Mouse (Mus musculus) C2C12 (cell line): ENCODE measurements at regions not wholly inside any gene's neighbourhood (a gene's known extent, or its start where the extent isn't known, plus 50 kb on each side); places are given as distances from the start of the nearest gene placed in this dataset.

Source experiments
- H3K27me3 ChIP-seq: one replicate; pipeline ENCODE4 v1.6.1; 2011; ENCODE audit not compliant: control insufficient read depth, insufficient read depth, insufficient read length
- H3K36me3 ChIP-seq: one replicate; pipeline ENCODE4 v1.6.1; 2011; ENCODE audit not compliant: control insufficient read depth, insufficient read depth
- H3K4me3 ChIP-seq: one replicate; pipeline ENCODE4 v1.5.1; 2011; ENCODE audit warnings: mild to moderate bottlenecking, control low read depth; ENCODE audit not compliant: poor library complexity, insufficient read depth, severe bottlenecking
- H3K79me2 ChIP-seq: one replicate; pipeline ENCODE4 v1.6.1; 2011; ENCODE audit not compliant: control insufficient read depth, insufficient read depth
- H3K79me3 ChIP-seq: one replicate; pipeline ENCODE4 v1.6.1; 2011; ENCODE audit warnings: low read depth, control low read depth
- H3ac ChIP-seq: one replicate; pipeline ENCODE3; 2011; ENCODE audit warnings: low read depth; ENCODE audit not compliant: control insufficient read depth, insufficient read length
- CEBPB ChIP-seq: IDR thresholded peaks from one replicate; pipeline ENCODE4 v1.6.1; 2011; ENCODE audit warnings: low read depth, mild to moderate bottlenecking, control low read depth, moderate library complexity
- CTCF ChIP-seq: IDR thresholded peaks from one replicate; pipeline ENCODE4 v1.5.1; 2011; ENCODE audit not compliant: control insufficient read depth, insufficient read depth, insufficient read length
- FOSL1 ChIP-seq: IDR thresholded peaks from one replicate; pipeline ENCODE4 v1.8.0; 2011; ENCODE audit warnings: mild to moderate bottlenecking, low read length; ENCODE audit not compliant: poor library complexity, insufficient read depth, severe bottlenecking
- MAX ChIP-seq: IDR thresholded peaks from one replicate; pipeline ENCODE4 v1.6.1; 2011; ENCODE audit warnings: mild to moderate bottlenecking, control low read depth
- MYOD1 ChIP-seq: IDR thresholded peaks from one replicate; pipeline ENCODE4 v1.6.1; 2011; ENCODE audit warnings: low read depth; ENCODE audit not compliant: control insufficient read depth, insufficient read length
- MYOG ChIP-seq: IDR thresholded peaks from one replicate; pipeline ENCODE4 v1.6.1; 2011; ENCODE audit not compliant: control insufficient read depth, insufficient read length; ENCODE audit errors: extremely low read depth
- USF1 ChIP-seq: IDR thresholded peaks from one replicate; pipeline ENCODE4 v1.6.1; 2011; ENCODE audit warnings: low read depth, mild to moderate bottlenecking, control low read depth, moderate library complexity

GRCm38 (mm10) chr9:31999760-32000159 lies 86.5 kb upstream of the Barx2 start:
- no peak overlapping the region for H3ac ChIP-seq
- H3K79me2 ChIP-seq = no peaks in the 10 kb centered on the region
- no peaks in the 10 kb centered on the region for H3K36me3 ChIP-seq
- no peaks in the 10 kb centered on the region for H3K27me3 ChIP-seq
- no peaks in the 10 kb centered on the region for H3K79me3 ChIP-seq
- no peak for TF ChIP-seq USF1
- no peak for TF ChIP-seq FOSL1
- no peak for TF ChIP-seq MAX
- no peak for TF ChIP-seq CTCF
- TF ChIP-seq CEBPB = no peak
- TF ChIP-seq MYOG = no peak
- TF ChIP-seq MYOD1 = no peak
- no peak overlapping the region for H3K4me3 ChIP-seq

- H3K36me3 ChIP-seq = no peaks in the 10 kb centered on the region
- H3K27me3 ChIP-seq = no peaks in the 10 kb centered on the region
- H3K79me2 ChIP-seq = no peaks in the 10 kb centered on the region
- no peak overlapping the region for H3K4me3 ChIP-seq
- TF ChIP-seq FOSL1 (no peak), MYOG (no peak), CEBPB (no peak), CTCF (no peak), USF1 (no peak), MYOD1 (no peak), MAX (no peak)
- H3ac ChIP-seq = no peak overlapping the region
- no peaks in the 10 kb centered on the region for H3K79me3 ChIP-seq
Observed at GRCm38 (mm10) chr9:32002924-32003323, 89.7 kb upstream of the Barx2 start.

- H3K79me3 ChIP-seq = no peaks in the 10 kb centered on the region
- no peaks in the 10 kb centered on the region for H3K36me3 ChIP-seq
- no peak for TF ChIP-seq USF1
- no peak for TF ChIP-seq MYOD1
- TF ChIP-seq MYOG = no peak
- TF ChIP-seq CEBPB = no peak
- TF ChIP-seq MAX = no peak
- TF ChIP-seq CTCF = no peak
- no peak overlapping the region for H3K4me3 ChIP-seq
- H3ac ChIP-seq = no peak overlapping the region
- no peaks in the 10 kb centered on the region for H3K79me2 ChIP-seq
- H3K27me3 ChIP-seq = no peaks in the 10 kb centered on the region
Observed at GRCm38 (mm10) chr9:32003730-32004129, 90.5 kb upstream of the Barx2 start.

DNA sequence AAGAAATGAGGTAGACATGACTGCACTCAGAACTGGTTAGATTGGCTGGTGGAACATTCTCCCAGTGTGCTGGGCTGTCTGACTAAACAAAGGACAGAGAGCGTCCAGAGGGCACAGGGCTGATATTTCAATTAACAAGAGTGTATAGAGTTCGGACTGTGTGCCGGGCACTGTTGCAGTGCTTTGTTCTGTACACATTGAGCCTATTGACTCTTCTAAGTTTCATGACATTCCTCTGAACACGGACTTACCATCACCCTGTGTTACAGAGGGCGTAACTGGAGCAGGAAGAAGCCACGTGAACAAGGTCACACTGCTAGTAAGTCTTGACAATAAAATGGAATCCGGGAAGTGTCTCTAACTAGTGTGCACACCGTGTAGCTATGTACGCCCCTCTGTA lies 92.1 kb upstream of the Barx2 start:
- Histone ChIP-seq H3K27me3 (no peaks in the 10 kb centered on the region), H3K4me3 (no peak overlapping the region), H3K79me2 (no peaks in the 10 kb centered on the region), H3K79me3 (no peaks in the 10 kb centered on the region), H3ac (no peak overlapping the region), H3K36me3 (no peaks in the 10 kb centered on the region)
- TF ChIP-seq MYOD1 = no peak
- no peak for TF ChIP-seq USF1
- TF ChIP-seq CTCF = no peak
- TF ChIP-seq FOSL1 = no peak
- TF ChIP-seq MAX = no peak
- no peak for TF ChIP-seq MYOG
- no peak for TF ChIP-seq CEBPB

GRCm38 (mm10) chr9:32006350-32006749 lies 93.1 kb upstream of the Barx2 start:
- TF ChIP-seq CTCF (no peak), USF1 (no peak), MYOG (no peak), FOSL1 (no peak), MAX (no peak), MYOD1 (no peak), CEBPB (no peak)
- H3K79me2 ChIP-seq = no peaks in the 10 kb centered on the region

DNA sequence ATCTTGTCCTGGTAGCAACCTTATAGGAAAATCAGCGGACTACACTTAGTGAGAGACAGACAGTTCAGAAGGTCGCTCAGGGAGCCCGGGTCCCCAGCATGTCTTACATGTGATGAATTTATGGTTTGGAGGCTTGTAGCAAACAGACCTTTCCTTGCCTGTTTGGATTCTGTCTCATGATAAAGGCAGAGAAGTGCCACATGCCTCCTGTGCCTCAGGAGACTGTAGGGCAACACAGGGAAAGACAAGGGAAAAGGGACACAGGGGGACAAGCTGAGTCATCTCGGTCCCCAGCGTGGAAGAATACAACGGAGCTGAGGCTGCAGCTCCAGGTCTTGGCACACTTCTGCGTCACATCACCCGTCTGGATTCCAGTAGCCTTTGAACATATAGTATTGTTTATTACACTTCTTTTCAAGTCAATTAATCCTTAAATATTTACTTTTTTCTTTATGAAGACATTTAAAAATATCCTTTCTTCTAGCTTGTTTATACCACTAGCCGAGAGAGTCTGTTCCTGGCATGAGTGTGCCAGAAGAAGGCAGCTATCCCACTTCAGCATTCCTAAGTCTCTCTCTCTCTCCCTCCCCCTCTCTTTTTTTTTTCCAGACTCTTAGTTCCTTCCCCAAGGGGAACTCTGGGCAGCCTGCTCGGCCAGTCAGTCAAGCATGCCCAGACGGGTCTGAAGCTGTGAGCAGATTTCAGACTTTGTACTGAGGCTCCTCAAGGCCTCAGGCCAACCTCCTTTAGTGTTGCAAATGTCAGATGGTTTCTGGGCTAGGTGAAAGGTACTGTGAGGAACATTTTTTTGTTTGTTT lies 97.9 kb upstream of the Barx2 start:
- Histone ChIP-seq H3K79me2 (no peaks in the 10 kb centered on the region), H3K27me3 (peaks cover 4% of the 10 kb centered on the region), H3K79me3 (no peaks in the 10 kb centered on the region), H3K4me3 (no peak overlapping the region), H3K36me3 (no peaks in the 10 kb centered on the region), H3ac (no peak overlapping the region)
- TF ChIP-seq MYOD1 (no peak), FOSL1 (no peak), CEBPB (no peak), CTCF (no peak), MYOG (no peak), USF1 (no peak), MAX (no peak)

More at GRCm38 (mm10) chr9:32006350-32006749, 93.1 kb upstream of the Barx2 start:
- Histone ChIP-seq H3K36me3 (no peaks in the 10 kb centered on the region), H3K79me3 (no peaks in the 10 kb centered on the region), H3ac (no peak overlapping the region), H3K27me3 (peaks cover 4% of the 10 kb centered on the region), H3K4me3 (no peak overlapping the region)
